24 mouse cellular contexts compared by ENCODE assay signal in the genomic region with DNA sequence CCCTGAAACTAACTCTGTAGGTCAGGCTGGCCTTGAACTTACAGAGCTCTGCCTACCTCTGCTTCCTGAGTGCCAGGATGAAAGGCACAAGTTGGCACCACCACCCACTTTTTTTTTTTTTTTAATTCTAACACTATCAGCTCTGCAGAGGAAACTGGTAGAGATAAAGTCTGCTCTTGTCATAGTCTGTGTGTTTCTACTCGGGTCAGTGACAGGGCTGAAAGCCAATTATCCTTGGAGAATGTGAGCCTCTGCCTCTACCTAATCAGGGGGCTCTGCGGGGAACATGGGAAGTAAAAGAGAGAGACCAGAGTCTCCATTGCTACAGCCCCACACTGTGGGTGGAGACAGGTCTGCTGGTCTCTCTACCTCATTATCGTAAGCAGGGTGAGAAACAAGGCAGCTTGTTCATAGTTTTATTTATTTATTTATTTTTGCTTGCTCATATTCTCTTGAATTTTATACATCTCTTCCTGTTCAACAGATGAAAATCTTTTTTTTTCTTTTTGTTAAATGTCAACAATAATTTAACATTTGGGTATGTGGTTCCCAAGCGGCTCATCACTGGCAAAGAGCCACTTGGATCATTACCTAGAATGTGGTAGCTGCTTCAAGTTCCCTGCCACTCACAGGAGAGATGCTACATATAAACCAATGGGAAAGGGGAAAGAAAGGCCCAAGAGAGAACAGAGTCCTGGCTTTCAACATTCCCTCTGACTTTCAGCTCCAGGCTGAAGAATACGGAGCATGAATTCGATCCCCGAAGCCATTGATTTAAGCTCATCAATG. TPM values are rescaled to one million over a fixed set of nuclear protein-coding genes. Genes with fewer than 3 reads are reported as not detected.
DNase-seq lines count a peak whose midpoint lies in the region; ATAC-seq and TF ChIP-seq lines count a peak whose summit lies in the region.
"Had no signal": no experiment of that assay in that cellular context is flagged by ENCODE, and none has a peak within 500 bp of the region (broad histone marks: within the 10 kb centered on the region; RNA-seq: fewer than 3 reads in every experiment).

No protein-coding gene starts in this region.

- no peaks in the 10 kb centered on the region for H3K27me3 ChIP-seq in forebrain, postnatal 0 days (ENCODE audit: insufficient read depth, low read length)
- H3K27me3 ChIP-seq in forebrain, embryonic 16.5 days (replicated peaks; ENCODE audit: control insufficient read depth, insufficient read depth, low read length) = no peaks in the 10 kb centered on the region
- H3K27me3 ChIP-seq in lung, postnatal 0 days (replicated peaks; ENCODE audit: insufficient read depth, low read length) = no peaks in the 10 kb centered on the region

- 61% methylated on average over 7 of the region's 7 CpGs for WGBS in forebrain, postnatal 0 days
- 58% methylated on average over 7 of the region's 7 CpGs for WGBS in forebrain, embryonic 16.5 days
- 69% methylated on average over 7 of the region's 7 CpGs for WGBS in lung, postnatal 0 days

- no peak overlapping the region for H3K9ac ChIP-seq in forebrain, postnatal 0 days
- no peak overlapping the region for H3K9ac ChIP-seq in forebrain, embryonic 16.5 days (replicated peaks; ENCODE audit: low read depth, low read length)
- no peak overlapping the region for H3K9ac ChIP-seq in lung, postnatal 0 days (replicated peaks; ENCODE audit: low read depth)

- peak; percentile 23 to 56 for DNase-seq in adrenal gland, adult (ENCODE audit: inconsistent age in 2 of 2, low spot score in 1 of 2)
- DNase-seq in adrenal gland, adult 8-10 months = no peak
- DNase-seq in forebrain, postnatal 0 days = peak; percentile 66
- DNase-seq in left cerebral cortex, adult 2 months (ENCODE audit: extremely low spot score in 1 of 2, low spot score in 2 of 2) = no peak
- no peak for DNase-seq in left cerebral cortex, adult 18-20 months (ENCODE audit: low spot score in 2 of 2)
- no peak for DNase-seq in lung, postnatal 0 days (ENCODE audit: low spot score)
- DNase-seq: cerebellum, adult 11-12 months; embryo, embryonic 11 days; gastrocnemius, postnatal 25 days; heart, adult 2 months; heart, postnatal 36 days; kidney, adult 11 months; liver; lung, postnatal 10 days; retina, postnatal 1 day had no signal

- H3K4me1 ChIP-seq in forebrain, postnatal 0 days (ENCODE audit: insufficient read depth) = peaks cover 2% of the 10 kb centered on the region; the same call in 1 of the 2 replicates
- H3K4me1 ChIP-seq in forebrain, embryonic 16.5 days (replicated peaks; ENCODE audit: control insufficient read depth, insufficient read depth, low read length) = peaks cover 19% of the 10 kb centered on the region
- no peaks in the 10 kb centered on the region for H3K4me1 ChIP-seq in lung, postnatal 0 days (ENCODE audit: insufficient read depth, low read depth, low read length)

- H3K9me3 ChIP-seq in forebrain, postnatal 0 days (ENCODE audit: low read length) = no peaks in the 10 kb centered on the region
- H3K9me3 ChIP-seq in forebrain, embryonic 16.5 days (ENCODE audit: control insufficient read depth, low read length) = no peaks in the 10 kb centered on the region
- no peaks in the 10 kb centered on the region for H3K9me3 ChIP-seq in lung, postnatal 0 days (ENCODE audit: low read length)
- H3K9me3 ChIP-seq: forebrain, embryonic 10.5 days; G1E; megakaryocyte, embryonic 14.5 days had no signal

- no peak for TF ChIP-seq CTCF in forebrain, postnatal 0 days (IDR thresholded peaks at IDR 0.05; ENCODE audit: low read depth)
- TF ChIP-seq CTCF in left cerebral cortex, adult 2 months (IDR thresholded peaks at IDR 0.05) = no peak
- no peak for TF ChIP-seq CTCF in lung, postnatal 0 days (IDR thresholded peaks at IDR 0.05)

- ATAC-seq in forebrain, postnatal 0 days = no peak
- ATAC-seq in forebrain, embryonic 16.5 days = no peak
- ATAC-seq in common myeloid progenitor, adult 5-6 weeks (replicated peaks; ENCODE audit: low read depth, poor library complexity, severe bottlenecking) = peak; percentile 29; the same call in 1 of the 2 replicates
- no peak for ATAC-seq in lung, postnatal 0 days
- ATAC-seq: midbrain, embryonic 16.5 days had no signal

- no peak overlapping the region for H3K4me2 ChIP-seq in forebrain, postnatal 0 days (ENCODE audit: low read depth)
- H3K4me2 ChIP-seq in forebrain, embryonic 16.5 days (ENCODE audit: low read length) = no peak overlapping the region
- no peak overlapping the region for H3K4me2 ChIP-seq in lung, postnatal 0 days (replicated peaks; ENCODE audit: low read depth, low read length)

- intact Hi-C loops in left cerebral cortex, adult 2 months (cut with DNase I) = no loop called here

- H3K27ac ChIP-seq in forebrain, postnatal 0 days (ENCODE audit: low read depth, low read length) = no peak overlapping the region
- H3K27ac ChIP-seq in forebrain, embryonic 16.5 days (ENCODE audit: low read length) = no peak overlapping the region
- H3K27ac ChIP-seq in left cerebral cortex, adult 2 months = peak overlapping the region; percentile 49
- no peak overlapping the region for H3K27ac ChIP-seq in lung, postnatal 0 days (ENCODE audit: low read length)
- H3K27ac ChIP-seq: forebrain, embryonic 10.5 days; heart, adult 2 months had no signal

- no peak for TF ChIP-seq EP300 in lung, postnatal 0 days (IDR thresholded peaks at IDR 0.05)

- H3K4me3 ChIP-seq in forebrain, postnatal 0 days (ENCODE audit: low read depth, low read length) = no peak overlapping the region
- H3K4me3 ChIP-seq in forebrain, embryonic 16.5 days (replicated peaks; ENCODE audit: low read length) = no peak overlapping the region
- H3K4me3 ChIP-seq in left cerebral cortex, adult 2 months = no peak overlapping the region
- no peak overlapping the region for H3K4me3 ChIP-seq in lung, postnatal 0 days (ENCODE audit: low read depth, low read length)
- H3K4me3 ChIP-seq: forebrain, embryonic 10.5 days; heart, adult 2 months; megakaryocyte, embryonic 14.5 days had no signal

- H3K36me3 ChIP-seq in forebrain, postnatal 0 days (ENCODE audit: insufficient read depth) = no peaks in the 10 kb centered on the region
- H3K36me3 ChIP-seq in forebrain, embryonic 16.5 days (ENCODE audit: control insufficient read depth, insufficient read depth) = no peaks in the 10 kb centered on the region
- H3K36me3 ChIP-seq in lung, postnatal 0 days (ENCODE audit: insufficient read depth, low read length) = no peaks in the 10 kb centered on the region
- H3K36me3 ChIP-seq: forebrain, embryonic 10.5 days; G1E had no signal

RNA-seq across cellular contexts. Expression of gene Psrc1, which starts 4.6 kb away (rescaled TPM):
- total RNA-seq in adrenal gland, adult 8-10 months (2022) = 1 to 10 TPM; 1.6 to 4.8 (median 3.0) TPM
- total RNA-seq in forebrain, postnatal 0 days (2014; rRNA removed) = 9.5 and 10.5 TPM in 2 replicates
- 6.5 and 7.0 TPM in 2 replicates for polyA plus RNA-seq in forebrain, postnatal 0 days (2015; fragmentation: Nextera tagmentation; extraction: Ambion mirVana)
- 29.0 and 29.2 TPM in 2 replicates for polyA plus RNA-seq in forebrain, embryonic 16.5 days (2015; fragmentation: Nextera tagmentation; extraction: Ambion mirVana)
- 10 to 100 TPM; 18.9 to 21.2 TPM for total RNA-seq in left cerebral cortex, adult 2 months (2021)
- total RNA-seq in left cerebral cortex, adult 18-20 months (2021) = 10 to 100 TPM; 17.8 to 18.1 TPM
- total RNA-seq in common myeloid progenitor, adult 5-6 weeks (2017) = 29.3 and 31.6 TPM in 2 replicates
- polyA plus RNA-seq in lung, postnatal 0 days (2015; fragmentation: Nextera tagmentation; extraction: Ambion mirVana) = 2.3 and 3.7 TPM in 2 replicates

RNA-seq across cellular contexts. Expression of gene Mybphl, which starts 14.4 kb away (rescaled TPM):
- total RNA-seq in adrenal gland, adult 8-10 months (2022) = not detected
- total RNA-seq in forebrain, postnatal 0 days (2014; rRNA removed) = not detected in 2 replicates
- polyA plus RNA-seq in forebrain, postnatal 0 days (2015; fragmentation: Nextera tagmentation; extraction: Ambion mirVana) = not detected in 2 replicates
- polyA plus RNA-seq in forebrain, embryonic 16.5 days (2015; fragmentation: Nextera tagmentation; extraction: Ambion mirVana) = 0.16 TPM in 1 of 2 replicates, not detected in the other
- 1 to 10 TPM in 1 of 2 experiments, not detected in 1; 1.0 TPM for total RNA-seq in left cerebral cortex, adult 2 months (2021)
- under 1 TPM; 0.26 to 0.49 TPM for total RNA-seq in left cerebral cortex, adult 18-20 months (2021)
- total RNA-seq in common myeloid progenitor, adult 5-6 weeks (2017) = not detected in 2 replicates
- 5.6 and 7.1 TPM in 2 replicates for polyA plus RNA-seq in lung, postnatal 0 days (2015; fragmentation: Nextera tagmentation; extraction: Ambion mirVana)
- total RNA-seq: adrenal gland, adult 18-20 months; G1E; gastrocnemius, postnatal 25 days had no signal
- polyA plus RNA-seq: forebrain, embryonic 10.5 days; G1E; kidney, embryonic 16.5 days; large intestine, adult 2 months; midbrain, embryonic 16.5 days had no signal

RNA-seq across cellular contexts. Expression of gene Celsr2, which starts 36.3 kb away (rescaled TPM):
- total RNA-seq in adrenal gland, adult 8-10 months (2022) = 10 to 100 TPM in 2 of 4 experiments, 1 to 10 TPM in 2; 6.5 to 14.6 (median 9.5) TPM
- total RNA-seq in forebrain, postnatal 0 days (2014; rRNA removed) = 39.0 and 51.4 TPM in 2 replicates
- polyA plus RNA-seq in forebrain, postnatal 0 days (2015; fragmentation: Nextera tagmentation; extraction: Ambion mirVana) = 14.4 and 24.5 TPM in 2 replicates
- 46.7 and 47.3 TPM in 2 replicates for polyA plus RNA-seq in forebrain, embryonic 16.5 days (2015; fragmentation: Nextera tagmentation; extraction: Ambion mirVana)
- 100 to 1,000 TPM; 163 to 185 TPM for total RNA-seq in left cerebral cortex, adult 2 months (2021)
- 100 to 1,000 TPM; 148 to 155 TPM for total RNA-seq in left cerebral cortex, adult 18-20 months (2021)
- total RNA-seq in common myeloid progenitor, adult 5-6 weeks (2017) = 0.24 and 2.7 TPM in 2 replicates
- 3.4 and 3.8 TPM in 2 replicates for polyA plus RNA-seq in lung, postnatal 0 days (2015; fragmentation: Nextera tagmentation; extraction: Ambion mirVana)

Comparison
In these comparisons a context has a peak if more than half of its experiments do, and no peak if none do; other contexts are left out.
1. DNase-seq: peak in adrenal gland, adult (2 of 2) and forebrain, postnatal 0 days (single experiment); none in adrenal gland, adult 8-10 months (single experiment), left cerebral cortex, adult 2 months (0 of 2), left cerebral cortex, adult 18-20 months (0 of 2) and lung, postnatal 0 days (single experiment).